Mouse (Mus musculus) common myeloid progenitor, adult 5-6 weeks (primary cell): ENCODE measurements around the gene Cep250. TPM values are rescaled to one million over a fixed set of nuclear protein-coding genes. Genes with fewer than 3 reads are reported as not detected.

ENCODE experiments used
- ATAC-seq: replicated peaks from 2 replicates; pipeline ENCODE4 v1.8.0; 2016; ENCODE audit warnings: low read depth, mild to moderate bottlenecking, moderate TSS enrichment, inconsistent platforms; ENCODE audit not compliant: poor library complexity, severe bottlenecking
- total RNA-seq: library from RNA; stranded (forward); fragments of 200-1000, 187-1606 nt; gene quantifications from 2 replicates; pipeline ENCODE4 v1.2.3, GENCODE M21; 2017

The Cep250 gene
- total RNA-seq, 1 experiment from 2014 or later, result 46.4 TPM

- no peak for ATAC-seq
Observed at GRCm38 (mm10) chr2:155959981-155960380, 3.7 kb downstream of the Cep250 start.

DNA sequence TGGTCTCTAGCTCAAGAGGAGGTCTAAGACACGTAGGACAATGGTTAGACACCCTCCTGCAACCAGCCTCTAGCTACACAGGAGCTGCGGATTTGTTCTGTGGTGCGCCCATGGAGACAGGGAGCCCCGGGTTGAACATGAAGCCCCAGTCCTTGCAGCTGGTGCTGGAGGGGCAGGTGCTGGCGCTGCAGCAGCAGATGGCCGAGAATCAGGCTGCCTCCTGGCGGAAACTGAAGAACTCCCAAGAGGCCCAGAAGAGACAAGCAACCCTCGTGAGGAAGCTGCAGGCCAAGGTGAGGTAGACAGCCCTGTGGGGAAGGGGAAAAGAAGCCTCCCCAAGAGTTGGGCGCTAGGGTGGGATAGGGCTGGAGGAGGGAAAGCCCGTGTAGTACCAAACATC is 5.6 kb downstream of the Cep250 start:
- no peak for ATAC-seq

DNA sequence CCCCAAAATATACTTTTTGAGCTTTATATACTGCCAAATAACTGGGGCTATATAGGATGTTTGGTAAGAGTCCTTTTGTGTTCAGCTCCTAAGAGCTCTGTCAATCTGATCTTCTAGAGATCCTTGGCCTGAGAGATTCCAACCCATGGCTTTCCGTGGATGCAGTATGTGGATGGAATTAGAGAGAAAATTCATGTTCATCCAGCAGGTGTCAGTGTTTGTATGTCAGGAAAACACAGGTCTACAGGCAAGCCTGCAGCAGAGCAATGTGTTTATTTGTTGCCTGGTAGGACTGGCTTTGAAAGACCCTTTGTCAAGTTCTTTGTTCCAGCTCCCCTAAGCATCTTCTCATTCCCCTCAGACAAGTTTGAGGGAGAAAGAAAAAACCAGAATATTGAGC is 6.7 kb downstream of the Cep250 start:
- ATAC-seq, result no peak

DNA sequence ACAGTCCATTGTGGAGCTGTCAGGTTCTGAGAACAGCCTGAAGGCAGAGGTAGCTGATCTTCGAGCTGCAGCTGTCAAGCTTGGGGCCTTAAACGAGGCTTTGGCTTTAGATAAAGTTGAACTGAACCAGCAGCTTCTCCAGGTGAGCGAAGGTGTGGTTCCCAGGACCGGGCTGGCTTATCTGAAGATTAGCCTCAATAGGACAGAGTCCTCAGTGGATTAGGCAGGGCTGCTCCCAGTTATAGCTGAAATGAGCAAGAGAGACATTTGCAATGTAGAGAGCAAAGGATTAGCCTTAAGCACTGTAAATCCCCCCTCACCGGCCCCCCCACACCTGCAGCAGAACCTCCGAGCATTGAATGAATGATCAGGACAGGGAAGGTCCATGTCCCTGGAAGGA is 17.1 kb downstream of the Cep250 start:
- no peak for ATAC-seq

GRCm38 (mm10) chr2:155974087-155974731 is 18.0 kb downstream of the Cep250 start:
- no peak for ATAC-seq

GRCm38 (mm10) chr2:155979328-155979991 is 23.2 kb downstream of the Cep250 start:
- peak; percentile 99 for ATAC-seq

GRCm38 (mm10) chr2:155985776-155986175 is 29.5 kb downstream of the Cep250 start:
- ATAC-seq, result no peak

DNA sequence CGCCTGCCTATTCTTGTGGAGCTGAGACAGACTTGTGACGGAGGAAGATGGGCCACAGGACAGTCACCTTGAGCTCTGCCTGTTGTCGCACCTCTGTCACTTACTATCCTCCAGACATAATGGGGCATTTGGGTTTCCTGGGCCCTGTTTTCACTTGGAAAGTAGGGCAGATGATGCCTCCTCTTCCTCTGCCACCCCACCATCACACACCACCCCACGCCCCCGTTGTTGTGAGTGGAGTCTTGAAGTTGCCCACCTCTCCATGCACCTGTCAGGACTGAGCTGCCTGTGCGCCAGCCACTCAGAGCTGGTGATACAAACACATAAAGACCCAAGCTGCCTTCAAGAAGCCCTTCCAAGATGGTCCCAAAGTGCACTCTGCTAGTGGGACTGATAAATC is 30.9 kb downstream of the Cep250 start:
- no peak for ATAC-seq

DNA sequence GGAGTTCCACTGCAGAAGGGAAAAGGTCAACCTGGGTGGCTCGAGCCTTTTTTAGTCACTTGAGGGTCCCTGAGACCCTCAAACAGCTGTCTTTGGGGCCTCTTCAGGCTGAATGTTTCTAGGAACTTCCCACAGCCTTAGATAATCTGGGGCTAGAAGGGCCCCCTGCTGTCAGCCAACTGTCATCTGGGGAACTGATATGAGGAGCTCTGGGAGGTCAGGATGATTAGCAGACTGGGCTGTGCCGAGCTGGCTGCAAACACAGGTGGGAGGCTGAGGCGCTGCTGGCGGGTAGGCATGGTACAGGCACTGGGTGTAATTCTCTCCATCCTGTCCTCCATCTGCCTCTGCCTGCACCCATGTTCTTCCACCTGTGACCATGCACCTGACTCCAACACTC is 32.8 kb downstream of the Cep250 start:
- peak; percentile 65; the same call in 1 of the 2 replicates for ATAC-seq

GRCm38 (mm10) chr2:155991151-155991550 is 34.9 kb downstream of the Cep250 start:
- ATAC-seq, result no peak

DNA sequence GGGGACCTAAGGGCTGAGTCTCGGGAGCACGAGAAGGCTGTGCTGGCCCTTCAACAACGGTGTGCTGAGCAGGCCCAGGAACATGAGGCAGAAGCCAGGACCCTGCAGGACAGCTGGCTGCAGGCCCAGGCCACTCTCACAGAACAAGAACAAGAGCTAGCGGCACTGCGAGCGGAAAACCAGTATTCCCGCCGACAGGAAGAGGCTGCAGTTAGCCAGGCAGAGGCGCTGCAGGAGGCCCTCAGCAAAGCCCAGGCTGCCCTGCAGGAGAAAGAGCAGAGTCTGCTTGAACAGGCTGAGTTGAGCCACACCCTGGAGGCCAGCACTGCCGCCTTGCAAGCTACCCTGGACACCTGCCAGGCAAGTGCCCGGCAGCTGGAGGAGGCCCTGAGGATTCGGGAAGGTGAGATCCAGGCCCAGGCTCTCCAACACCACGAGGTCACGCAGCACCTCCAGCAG is 35.6 kb downstream of the Cep250 start:
- ATAC-seq, result no peak

DNA sequence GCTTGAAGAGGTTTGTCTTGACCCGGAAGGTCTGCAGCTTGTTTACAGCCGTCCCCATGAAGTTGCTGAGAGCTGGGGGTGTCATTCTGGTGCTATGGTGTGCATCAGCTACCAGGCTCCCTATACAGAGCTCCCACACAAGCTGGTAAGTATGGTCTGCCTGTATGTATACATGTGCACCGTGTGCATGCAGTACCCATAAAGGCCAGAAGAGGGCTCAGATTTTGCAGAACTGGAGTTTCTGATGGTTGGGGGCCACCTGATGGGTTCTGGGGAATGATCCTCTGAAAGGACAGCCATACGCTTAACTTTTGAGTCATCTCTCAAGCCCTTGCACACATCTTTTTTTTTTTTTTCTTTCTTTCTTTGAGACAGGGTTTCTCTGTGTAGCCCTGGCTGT is 49.1 kb downstream of the Cep250 start:
- ATAC-seq, result no peak

- peak; percentile 99 for ATAC-seq
Observed at GRCm38 (mm10) chr2:156007888-156008532, 51.8 kb downstream of the Cep250 start, which contains the start of the genes 6430550D23Rik and Ergic3. 6430550D23Rik (minus strand) TSS chr2:156007977. Ergic3 (plus strand) TSS chr2:156008045.

DNA sequence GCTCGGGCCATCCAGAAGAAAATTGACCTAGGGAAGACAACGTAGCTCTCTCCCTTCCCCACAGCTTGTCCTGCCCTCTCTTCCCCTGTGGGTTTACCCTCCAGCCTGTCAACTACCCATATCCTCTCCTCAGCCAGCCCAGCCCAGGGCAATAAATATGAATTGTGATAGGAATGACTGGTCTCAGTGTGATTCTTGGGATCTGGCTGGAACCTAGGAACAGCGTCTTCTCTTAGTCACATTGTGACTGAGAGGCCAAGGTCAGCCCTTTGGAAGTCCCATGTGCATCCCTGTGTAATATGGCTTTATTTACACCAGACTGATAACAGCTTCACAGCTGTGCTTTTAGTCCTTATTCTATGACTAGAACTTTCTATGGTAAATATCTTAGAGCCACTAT is 61.8 kb downstream of the Cep250 start:
- no peak for ATAC-seq

DNA sequence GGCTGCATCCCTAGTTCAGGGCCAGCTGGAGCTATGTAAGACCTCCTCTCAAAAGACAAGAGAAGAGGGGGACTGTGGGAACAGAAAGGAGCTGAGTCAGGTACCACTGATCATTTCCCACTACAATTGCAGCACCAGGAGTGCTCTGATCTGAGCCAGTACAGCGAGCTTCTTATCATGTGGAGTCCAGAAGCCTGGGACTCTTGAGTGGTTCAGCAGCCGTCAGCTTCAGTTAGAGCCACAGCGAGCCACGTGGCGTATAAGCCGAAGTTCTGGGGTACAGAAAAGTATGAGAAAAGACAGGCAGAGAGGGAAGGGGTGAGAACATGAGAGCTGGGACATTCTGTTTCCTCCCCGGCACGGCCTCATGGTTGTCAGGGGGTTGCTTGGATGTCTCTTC is 65.0 kb downstream of the Cep250 start:
- ATAC-seq, result 0 out of 2 replicates have a peak, but pooled peaks have one; percentile 16

- no peak for ATAC-seq
Observed at GRCm38 (mm10) chr2:156021765-156022164, 65.5 kb downstream of the Cep250 start.

DNA sequence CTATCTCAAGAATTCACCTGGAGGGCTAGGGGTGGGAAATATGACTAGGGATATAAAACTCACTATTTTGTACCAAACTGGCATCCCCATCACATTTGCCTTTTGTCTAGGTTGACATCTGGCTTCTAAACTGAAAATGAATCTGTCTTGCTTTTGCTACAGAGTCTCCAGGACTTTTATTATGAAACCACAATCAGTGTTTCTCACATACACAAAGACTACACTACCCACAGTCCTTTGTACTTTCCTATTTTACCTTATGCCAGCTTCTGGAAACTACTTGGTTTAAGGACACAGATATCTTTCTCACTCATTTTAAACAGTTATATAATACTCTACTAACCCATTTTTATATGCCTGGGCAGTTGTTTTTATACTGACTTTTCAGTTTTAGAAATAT is 69.2 kb downstream of the Cep250 start:
- ATAC-seq, result no peak

DNA sequence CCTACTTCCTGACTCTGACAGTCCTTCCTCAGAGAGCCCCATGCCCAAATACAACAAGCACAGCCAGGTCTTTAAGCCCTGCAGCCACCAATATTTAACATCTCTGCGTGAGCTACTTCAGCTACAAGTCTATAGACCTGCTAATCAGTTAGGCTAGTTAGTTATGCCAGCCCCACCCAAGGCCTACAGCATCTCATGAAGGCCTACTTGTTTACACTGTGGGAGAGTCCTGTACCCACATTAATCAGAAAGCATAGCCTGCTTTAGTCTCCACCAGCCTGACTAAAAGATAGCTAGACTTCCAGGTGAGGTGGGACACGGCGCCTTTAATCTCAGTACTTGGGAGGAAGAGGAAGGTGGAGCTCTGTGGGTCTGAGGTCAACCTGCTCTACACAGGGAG is 83.1 kb downstream of the Cep250 start:
- ATAC-seq, result no peak

DNA sequence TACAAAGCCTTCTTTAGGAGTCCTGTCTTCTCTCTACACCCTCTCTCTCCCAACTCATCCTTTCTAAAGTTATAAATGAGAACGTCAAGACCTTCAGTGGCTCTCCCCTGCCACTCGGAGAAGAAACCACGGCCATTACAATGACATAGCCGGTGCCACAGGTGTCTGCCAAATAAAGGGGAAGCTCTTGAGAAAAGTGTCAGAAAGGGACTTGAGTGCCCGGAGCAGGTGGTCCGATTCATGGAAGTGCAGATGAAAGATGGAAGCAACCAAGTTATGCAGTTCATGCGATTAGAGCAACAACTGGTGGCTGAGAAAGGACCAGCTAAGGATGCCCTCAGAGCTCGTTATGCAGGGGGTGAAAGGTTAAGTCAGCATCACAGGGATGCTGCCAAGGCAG is 86.6 kb downstream of the Cep250 start:
- no peak for ATAC-seq

GRCm38 (mm10) chr2:156047929-156048328 is 91.7 kb downstream of the Cep250 start:
- ATAC-seq, result peak; percentile 56; the same call in 1 of the 2 replicates
